Mouse (Mus musculus) bone marrow, adult 2 months (tissue): ENCODE results near the gene Gpc6. TPM values are rescaled to one million over a fixed set of nuclear protein-coding genes. Genes with fewer than 3 reads are reported as not detected.

Experiments used
- H3K27ac ChIP-seq: fragments of 200-500 bp; 2 replicates; pipeline ENCODE4 v1.5.1; 2012; ENCODE audit warnings: low read depth, mild to moderate bottlenecking, control low read depth, inconsistent platforms, low read length; ENCODE audit not compliant: control insufficient read depth, poor library complexity, insufficient read depth
- H3K4me1 ChIP-seq: fragments of 200-500 bp; 2 replicates; pipeline ENCODE4 v1.6.1; 2011; ENCODE audit warnings: low read length; ENCODE audit not compliant: control insufficient read depth, insufficient read depth
- H3K4me3 ChIP-seq: fragments of 200-500 bp; replicated peaks from 2 replicates; pipeline ENCODE3; 2011; ENCODE audit warnings: mild to moderate bottlenecking, low read depth, low read length, control low read depth; ENCODE audit not compliant: control insufficient read depth
- CTCF ChIP-seq: fragments of 200-500 bp; IDR thresholded peaks from 2 replicates; pipeline ENCODE4 v1.5.1; 2011; ENCODE audit warnings: low read length, control low read depth; ENCODE audit not compliant: control insufficient read depth, insufficient read depth
- POLR2A ChIP-seq: fragments of 200-500 bp; IDR thresholded peaks from 2 replicates; pipeline ENCODE4 v1.6.1; 2011; ENCODE audit warnings: low read depth, mild to moderate bottlenecking, control low read depth, low read length, borderline replicate concordance; ENCODE audit not compliant: control insufficient read depth
- WGBS: fragments of 180-500 bp; shearing (Covaris S2); methylation state at CpG from one replicate; pipeline ENCODE4 v1.1.7; 2018; 5-methylcytosine and 5-hydroxymethylcytosine counted together
- polyA plus RNA-seq: library from polyadenylated mRNA; stranded (reverse); fragments of >200 nt; gene quantifications from 2 replicates; pipeline ENCODE4 v1.2.4, GENCODE M21; 2011; ENCODE audit warnings: low replicate concordance; ENCODE audit not compliant: missing spikeins, insufficient read depth, insufficient read length

The Gpc6 gene
- polyA plus RNA-seq, 1 experiment: 2.2 TPM

- WGBS: 81% methylated on average over 10 of the region's 10 CpGs
- Histone ChIP-seq H3K27ac (no peak overlapping the region), H3K4me1 (no peaks in the 10 kb centered on the region), H3K4me3 (no peak overlapping the region)
- TF ChIP-seq POLR2A: no peak
Measured at GRCm38 (mm10) chr14:117700670-117701280, 775.7 kb downstream of the Gpc6 start.

GRCm38 (mm10) chr14:117708817-117709216, 783.7 kb downstream of the Gpc6 start:
- no peak overlapping the region for H3K4me3 ChIP-seq
- TF ChIP-seq CTCF (no peak), POLR2A (no peak)
- H3K4me1 ChIP-seq: no peaks in the 10 kb centered on the region
- 79% methylated on average over 3 of the region's 3 CpGs for WGBS
- no peak overlapping the region for H3K27ac ChIP-seq

- Histone ChIP-seq H3K27ac (no peak overlapping the region), H3K4me1 (no peaks in the 10 kb centered on the region), H3K4me3 (no peak overlapping the region)
- no peak for TF ChIP-seq CTCF
- WGBS: 23% methylated on average over 10 of the region's 10 CpGs
Measured at GRCm38 (mm10) chr14:117710463-117710911, 785.4 kb downstream of the Gpc6 start.

- TF ChIP-seq POLR2A (no peak), CTCF (no peak)
- 84% methylated on average over 7 of the region's 7 CpGs for WGBS
- H3K4me1 ChIP-seq: no peaks in the 10 kb centered on the region
- H3K27ac ChIP-seq: no peak overlapping the region
- no peak overlapping the region for H3K4me3 ChIP-seq
Measured at GRCm38 (mm10) chr14:117712311-117712710, 787.2 kb downstream of the Gpc6 start.

GRCm38 (mm10) chr14:117714165-117714564, 789.0 kb downstream of the Gpc6 start:
- Histone ChIP-seq H3K4me3 (no peak overlapping the region), H3K27ac (no peak overlapping the region), H3K4me1 (no peaks in the 10 kb centered on the region)
- TF ChIP-seq CTCF (no peak), POLR2A (no peak)
- WGBS: 54% methylated on average over 8 of the region's 8 CpGs

GRCm38 (mm10) chr14:117716305-117716704, 791.2 kb downstream of the Gpc6 start:
- no peak overlapping the region for H3K4me3 ChIP-seq
- H3K27ac ChIP-seq: no peak overlapping the region
- WGBS: 72% methylated on average over 3 of the region's 3 CpGs
- TF ChIP-seq POLR2A (no peak), CTCF (no peak)
- H3K4me1 ChIP-seq: no peaks in the 10 kb centered on the region

- Histone ChIP-seq H3K27ac (no peak overlapping the region), H3K4me3 (no peak overlapping the region), H3K4me1 (no peaks in the 10 kb centered on the region; the same call in 1 of the 2 replicates)
- TF ChIP-seq POLR2A (no peak), CTCF (no peak)
- 77% methylated on average over 2 of the region's 2 CpGs for WGBS
Measured at GRCm38 (mm10) chr14:117728741-117729140, 803.6 kb downstream of the Gpc6 start.

GRCm38 (mm10) chr14:117755231-117755630, 830.1 kb downstream of the Gpc6 start:
- TF ChIP-seq CTCF (no peak), POLR2A (no peak)
- 60% methylated on average over 7 of the region's 7 CpGs for WGBS
- H3K27ac ChIP-seq: no peak overlapping the region
- no peak overlapping the region for H3K4me3 ChIP-seq
- peaks cover 3% of the 10 kb centered on the region; the same call in 1 of the 2 replicates for H3K4me1 ChIP-seq

- H3K4me3 ChIP-seq: no peak overlapping the region
- H3K4me1 ChIP-seq: peaks cover 3% of the 10 kb centered on the region; the same call in 1 of the 2 replicates
- 80% methylated on average over 7 of the region's 7 CpGs for WGBS
- H3K27ac ChIP-seq: no peak overlapping the region
- no peak for TF ChIP-seq CTCF
- TF ChIP-seq POLR2A: no peak
Measured at GRCm38 (mm10) chr14:117756505-117756904, 831.4 kb downstream of the Gpc6 start.
